Mouse (Mus musculus): Measurements from ENCODE around the gene Vps26a. TPM values are rescaled to one million over a fixed set of nuclear protein-coding genes. Genes with fewer than 3 reads are reported as not detected.

Vps26a gene
- total and polyA plus RNA-seq, 2 experiments from 2014 or later: 21.6 to 45.7 TPM

- TF ChIP-seq CTCF (IDR thresholded peaks at IDR 0.05; ENCODE audit: low read depth): no peak
- WGBS: 82% methylated on average over 4 of the region's 4 CpGs
- Histone ChIP-seq H3K36me3 (ENCODE audit: insufficient read depth, low read length) (no peaks in the 10 kb centered on the region), H3K4me3 (ENCODE audit: low read length) (no peak overlapping the region), H3K27me3 (ENCODE audit: insufficient read depth, low read length) (no peaks in the 10 kb centered on the region), H3K9me3 (ENCODE audit: low read length) (no peaks in the 10 kb centered on the region), H3K4me1 (ENCODE audit: insufficient read depth, low read length) (no peaks in the 10 kb centered on the region), H3K27ac (no peak overlapping the region), H3K9ac (replicated peaks; ENCODE audit: low read length) (no peak overlapping the region), H3K4me2 (ENCODE audit: low read depth, low read length) (no peak overlapping the region)
- no peak for DNase-seq (ENCODE audit: low spot score)
- no peak for ATAC-seq
These were observed 35.2 kb upstream of the Vps26a start for GRCm38 (mm10) chr10:62521763-62522162.

DNA sequence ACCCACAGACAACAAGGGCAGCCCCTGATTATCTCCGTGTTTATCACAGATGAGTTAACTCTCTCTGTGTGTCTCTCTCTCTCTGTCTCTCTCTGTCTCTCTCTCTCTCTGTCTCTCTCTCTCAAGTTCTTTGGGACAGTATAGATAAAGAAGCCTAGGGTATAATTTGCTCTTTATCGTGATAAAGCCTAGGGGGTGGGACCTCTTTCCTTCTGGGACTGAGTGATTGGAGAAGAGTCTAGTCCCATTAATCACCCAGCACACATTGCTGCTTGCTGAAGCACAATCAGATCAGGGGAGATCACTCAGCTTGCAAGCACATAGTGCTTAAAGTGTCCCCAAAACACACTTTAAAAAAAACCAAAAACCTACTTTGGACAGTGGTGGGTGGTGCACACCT is 34.3 kb upstream of the Vps26a start:
- Histone ChIP-seq H3K27me3 (ENCODE audit: insufficient read depth, low read length) (no peaks in the 10 kb centered on the region), H3K9me3 (ENCODE audit: low read length) (no peaks in the 10 kb centered on the region), H3K36me3 (ENCODE audit: insufficient read depth, low read length) (no peaks in the 10 kb centered on the region), H3K9ac (replicated peaks; ENCODE audit: low read length) (no peak overlapping the region), H3K4me1 (ENCODE audit: insufficient read depth, low read length) (no peaks in the 10 kb centered on the region), H3K4me3 (ENCODE audit: low read length) (no peak overlapping the region), H3K27ac (no peak overlapping the region), H3K4me2 (ENCODE audit: low read depth, low read length) (no peak overlapping the region)
- no peak for TF ChIP-seq CTCF (IDR thresholded peaks at IDR 0.05; ENCODE audit: low read depth)
- ATAC-seq (no peak), DNase-seq (ENCODE audit: low spot score) (no peak)
- WGBS: 74% methylated on average over 2 of the region's 2 CpGs

- no peak overlapping the region for H3K27ac ChIP-seq
- H3K4me2 ChIP-seq (ENCODE audit: low read depth, low read length): no peak overlapping the region
- no peaks in the 10 kb centered on the region for H3K27me3 ChIP-seq (ENCODE audit: insufficient read depth, low read length)
- no peak overlapping the region for H3K4me3 ChIP-seq (ENCODE audit: low read length)
- H3K4me1 ChIP-seq (ENCODE audit: insufficient read depth, low read length): no peaks in the 10 kb centered on the region
- no peak overlapping the region for H3K9ac ChIP-seq (replicated peaks; ENCODE audit: low read length)
- TF ChIP-seq CTCF (IDR thresholded peaks at IDR 0.05; ENCODE audit: low read depth): no peak
- DNase-seq (ENCODE audit: low spot score) (no peak), ATAC-seq (no peak)
- no peaks in the 10 kb centered on the region for H3K36me3 ChIP-seq (ENCODE audit: insufficient read depth, low read length)
- 82% methylated on average over 6 of the region's 6 CpGs for WGBS
- no peaks in the 10 kb centered on the region for H3K9me3 ChIP-seq (ENCODE audit: low read length)
These were observed 30.9 kb upstream of the Vps26a start for GRCm38 (mm10) chr10:62517511-62517910.

DNA sequence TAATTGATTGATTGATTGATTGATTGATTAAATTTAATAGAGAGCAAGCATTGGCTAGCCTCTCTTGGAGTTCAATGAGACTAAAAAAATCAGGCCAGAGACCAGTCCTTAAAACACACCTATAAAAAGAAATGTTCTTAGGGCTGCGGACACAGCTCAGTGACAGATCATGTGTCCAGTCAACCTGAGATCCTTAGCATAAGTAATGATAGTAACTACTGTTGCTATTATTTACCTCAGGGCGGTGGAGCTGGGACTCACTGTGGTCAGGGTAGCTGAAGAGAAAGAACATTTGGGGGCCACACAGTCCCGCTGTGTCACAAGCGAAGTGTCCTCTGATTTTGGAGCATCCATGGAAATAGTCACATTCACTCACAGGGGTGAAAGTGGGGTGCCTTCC is 26.2 kb upstream of the Vps26a start:
- H3K4me3 ChIP-seq (ENCODE audit: low read length): no peak overlapping the region
- no peak overlapping the region for H3K9ac ChIP-seq (replicated peaks; ENCODE audit: low read length)
- DNase-seq (ENCODE audit: low spot score) (no peak), ATAC-seq (no peak)
- TF ChIP-seq CTCF (IDR thresholded peaks at IDR 0.05; ENCODE audit: low read depth): no peak
- H3K4me2 ChIP-seq (ENCODE audit: low read depth, low read length): no peak overlapping the region
- no peaks in the 10 kb centered on the region for H3K27me3 ChIP-seq (ENCODE audit: insufficient read depth, low read length)
- no peaks in the 10 kb centered on the region for H3K36me3 ChIP-seq (ENCODE audit: insufficient read depth, low read length)
- no peaks in the 10 kb centered on the region for H3K9me3 ChIP-seq (ENCODE audit: low read length)
- 91% methylated on average over 4 of the region's 4 CpGs for WGBS
- no peak overlapping the region for H3K27ac ChIP-seq
- H3K4me1 ChIP-seq (ENCODE audit: insufficient read depth, low read length): no peaks in the 10 kb centered on the region

- TF ChIP-seq CTCF (IDR thresholded peaks at IDR 0.05; ENCODE audit: low read depth): no peak
- no peak overlapping the region for H3K27ac ChIP-seq
- no peak for ATAC-seq
- H3K27me3 ChIP-seq (ENCODE audit: insufficient read depth, low read length): no peaks in the 10 kb centered on the region; the same call in 1 of the 2 replicates
- no peaks in the 10 kb centered on the region for H3K4me1 ChIP-seq (ENCODE audit: insufficient read depth, low read length)
- DNase-seq (ENCODE audit: low spot score): no peak
- WGBS: 82% methylated on average over 6 of the region's 6 CpGs
- no peak overlapping the region for H3K4me2 ChIP-seq (ENCODE audit: low read depth, low read length)
- H3K4me3 ChIP-seq (ENCODE audit: low read length): no peak overlapping the region
- H3K36me3 ChIP-seq (ENCODE audit: insufficient read depth, low read length): no peaks in the 10 kb centered on the region
- no peaks in the 10 kb centered on the region for H3K9me3 ChIP-seq (ENCODE audit: low read length)
- no peak overlapping the region for H3K9ac ChIP-seq (replicated peaks; ENCODE audit: low read length)
These were observed 24.9 kb upstream of the Vps26a start for GRCm38 (mm10) chr10:62511528-62511927.

- ATAC-seq (no peak), DNase-seq (ENCODE audit: low spot score) (no peak)
- H3K27ac ChIP-seq: 0 out of 2 replicates have a peak overlapping the region, but pooled peaks have one; percentile 3
- H3K4me1 ChIP-seq (ENCODE audit: insufficient read depth, low read length): no peaks in the 10 kb centered on the region
- TF ChIP-seq CTCF (IDR thresholded peaks at IDR 0.05; ENCODE audit: low read depth): no peak
- no peaks in the 10 kb centered on the region for H3K9me3 ChIP-seq (ENCODE audit: low read length)
- WGBS: 75% methylated on average over 11 of the region's 11 CpGs
- H3K27me3 ChIP-seq (ENCODE audit: insufficient read depth, low read length): no peaks in the 10 kb centered on the region; the same call in 1 of the 2 replicates
- H3K4me2 ChIP-seq (ENCODE audit: low read depth, low read length): peak overlapping the region; percentile 62; the same call in 1 of the 2 replicates
- H3K9ac ChIP-seq (replicated peaks; ENCODE audit: low read length): no peak overlapping the region
- no peak overlapping the region for H3K4me3 ChIP-seq (ENCODE audit: low read length)
- no peaks in the 10 kb centered on the region for H3K36me3 ChIP-seq (ENCODE audit: insufficient read depth, low read length)
These were observed 22.5 kb upstream of the Vps26a start for GRCm38 (mm10) chr10:62509032-62509656.

GRCm38 (mm10) chr10:62508459-62508858 is 21.9 kb upstream of the Vps26a start:
- 5% methylated on average over 11 of the region's 11 CpGs for WGBS
- H3K4me1 ChIP-seq (ENCODE audit: insufficient read depth, low read length): no peaks in the 10 kb centered on the region
- peak overlapping the region; percentile 25 for H3K4me3 ChIP-seq (ENCODE audit: low read length)
- no peak for TF ChIP-seq CTCF (IDR thresholded peaks at IDR 0.05; ENCODE audit: low read depth)
- DNase-seq (ENCODE audit: low spot score): no peak
- H3K4me2 ChIP-seq (ENCODE audit: low read depth, low read length): peak overlapping the region; percentile 62
- peak overlapping the region; percentile 3; the same call in 1 of the 2 replicates for H3K27ac ChIP-seq
- ATAC-seq: no peak
- H3K9ac ChIP-seq (replicated peaks; ENCODE audit: low read length): peak overlapping the region; percentile 31; the same call in 1 of the 2 replicates
- H3K9me3 ChIP-seq (ENCODE audit: low read length): no peaks in the 10 kb centered on the region
- no peaks in the 10 kb centered on the region; the same call in 1 of the 2 replicates for H3K27me3 ChIP-seq (ENCODE audit: insufficient read depth, low read length)
- H3K36me3 ChIP-seq (ENCODE audit: insufficient read depth, low read length): no peaks in the 10 kb centered on the region

All from hindbrain, postnatal 0 days (tissue).